ENCODE assay signal across 18 mouse cellular contexts in genomic region chr3:128087163-128087562, GRCm38 (mm10).
"Had no signal": no experiment of that assay in that cellular context is flagged by ENCODE, and none has a peak within 500 bp of the region (broad histone marks: within the 10 kb centered on the region; RNA-seq: fewer than 3 reads in every experiment).

No protein-coding gene starts in this region.

- H3K9me3 ChIP-seq: liver, embryonic 15.5 days; lung, embryonic 15.5 days; midbrain, embryonic 13.5 days; midbrain, embryonic 15.5 days; stomach, embryonic 15.5 days had no signal

- H3K4me2 ChIP-seq: liver, embryonic 15.5 days; lung, embryonic 15.5 days; midbrain, embryonic 11.5 days; midbrain, embryonic 13.5 days; midbrain, embryonic 15.5 days; stomach, embryonic 15.5 days had no signal

- H3K27ac ChIP-seq: liver, embryonic 15.5 days; lung, embryonic 15.5 days; macrophage; midbrain, embryonic 13.5 days; midbrain, embryonic 15.5 days; stomach, embryonic 15.5 days; stomach, postnatal 0 days had no signal

- H3K4me3 ChIP-seq: liver, embryonic 15.5 days; lung, embryonic 15.5 days; megakaryocyte, embryonic 14.5 days; midbrain, embryonic 13.5 days; midbrain, embryonic 15.5 days; stomach, embryonic 15.5 days had no signal

- H3K27me3 ChIP-seq: liver, embryonic 15.5 days; lung, embryonic 15.5 days; megakaryocyte, embryonic 14.5 days; midbrain, embryonic 13.5 days; midbrain, embryonic 15.5 days; stomach, embryonic 15.5 days had no signal

- DNase-seq: liver, postnatal 0 days; lung, adult 2 months; lung, postnatal 14 days; lung, postnatal 36 days; right cerebral cortex, postnatal 14 days; thymus, adult 2 months; thymus, postnatal 25 days; thymus, postnatal 4 days had no signal

- H3K9ac ChIP-seq: liver, embryonic 15.5 days; liver, postnatal 0 days; lung, embryonic 15.5 days; midbrain, embryonic 13.5 days; midbrain, embryonic 15.5 days; stomach, embryonic 15.5 days had no signal

- ATAC-seq: liver, postnatal 0 days; lung, postnatal 0 days; midbrain, embryonic 13.5 days; midbrain, embryonic 15.5 days had no signal

- H3K4me1 ChIP-seq: liver, embryonic 15.5 days; lung, embryonic 15.5 days; megakaryocyte, embryonic 14.5 days; midbrain, embryonic 13.5 days; midbrain, embryonic 15.5 days; stomach, embryonic 15.5 days had no signal

- H3K36me3 ChIP-seq: liver, embryonic 15.5 days; lung, embryonic 15.5 days; midbrain, embryonic 13.5 days; midbrain, embryonic 15.5 days; stomach, embryonic 15.5 days had no signal
